Mouse (Mus musculus) right cerebral cortex, adult 2 months (tissue): ENCODE data around the gene Pard6a.
A peak's percentile ranks its signal among the peaks of the same experiment; 100 is the strongest.

ENCODE experiments used
- DNase-seq, 2 experiments: peaks; one replicate each; pipeline ENCODE4 v3.0.0; 2021 to 2022; ENCODE audit warnings: low spot score in 2 of 2

Pard6a gene

DNA sequence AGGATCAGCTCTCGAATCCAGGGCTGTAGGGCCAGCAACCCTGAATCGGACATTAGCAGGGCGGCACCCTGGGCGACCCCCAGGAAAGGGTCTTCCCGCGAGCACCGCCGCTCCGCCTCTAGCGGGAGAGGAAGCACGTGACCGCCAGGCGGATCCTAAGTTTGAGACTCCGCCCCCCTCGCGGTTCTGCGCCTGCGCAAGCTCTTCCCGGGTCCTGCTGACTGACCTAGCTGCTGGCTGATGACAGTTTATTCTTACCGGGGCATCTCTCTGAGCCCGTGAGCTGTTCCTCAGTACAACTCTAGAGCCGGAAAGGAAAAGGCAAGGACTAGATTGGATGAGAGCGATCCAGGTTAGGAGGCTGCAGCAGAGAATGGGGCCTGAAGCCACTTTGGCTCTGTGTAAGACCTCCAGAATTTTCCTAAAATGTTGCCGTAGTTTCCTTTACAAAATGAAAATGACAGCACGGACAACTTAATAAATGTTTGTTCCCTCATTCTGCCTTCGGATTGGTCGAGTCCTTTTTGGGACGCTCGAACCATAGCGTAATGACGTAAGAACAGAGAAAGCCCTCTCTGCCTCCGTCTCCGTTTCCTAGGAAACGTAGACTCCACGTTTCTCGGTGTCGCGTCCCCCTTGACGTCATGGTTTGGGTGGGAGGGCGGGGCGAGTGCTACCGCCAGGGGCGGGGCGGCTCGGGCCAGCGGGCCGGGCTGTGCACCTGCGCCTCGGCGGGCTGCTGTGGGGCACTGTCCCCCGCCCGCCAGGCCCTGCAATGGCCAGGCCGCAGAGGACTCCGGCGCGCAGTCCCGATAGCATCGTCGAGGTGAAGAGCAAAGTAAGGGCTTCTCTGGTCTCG is at the start of gene Pard6a, which contains the start of gene Acd:
TSS of gene Pard6a (plus strand) at position 183 of the 859 bp plus-strand sequence.
TSS of gene Acd (minus strand) at position 137 of the 859 bp plus-strand sequence.
- DNase-seq: peak; percentile 94 to 98

DNA sequence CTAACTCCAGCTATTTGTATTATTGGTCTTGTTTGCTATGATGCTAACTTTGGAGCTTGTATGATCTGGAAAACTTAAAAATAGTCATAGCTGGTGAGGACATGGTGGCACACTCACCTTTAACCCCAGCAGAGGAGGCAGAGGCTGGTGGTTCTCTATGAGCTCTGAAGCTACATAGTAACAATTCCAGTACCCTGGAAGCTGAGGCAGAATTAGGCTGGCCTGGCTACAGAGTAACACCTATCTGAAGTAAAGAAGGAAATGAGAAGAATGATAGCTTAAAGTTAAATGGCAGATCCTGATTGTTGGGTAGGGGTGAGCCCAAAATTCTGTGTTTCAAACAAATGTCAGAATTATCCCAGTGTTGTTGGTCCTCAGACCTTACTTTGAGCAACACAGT is 43.3 kb upstream of the Pard6a start:
- DNase-seq: no peak

DNA sequence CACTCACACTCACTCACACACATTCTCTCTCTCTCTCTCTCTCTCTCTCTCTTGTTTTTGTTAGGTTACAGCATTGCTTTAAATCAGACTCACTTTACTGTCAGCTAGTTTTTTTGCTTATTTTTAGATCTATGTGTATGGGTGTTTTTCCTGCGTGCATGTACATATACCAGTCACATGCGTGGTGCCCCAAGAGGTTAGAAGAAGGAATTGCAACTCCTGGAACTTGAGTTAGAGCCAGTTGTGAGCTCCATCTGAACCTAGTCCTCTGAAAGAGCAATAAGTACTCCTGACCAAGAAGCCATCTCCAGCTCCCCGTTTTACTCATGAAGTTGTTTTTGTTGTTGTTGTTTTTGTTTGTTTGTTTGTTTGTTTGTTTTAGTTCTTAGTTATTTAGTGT is 39.8 kb upstream of the Pard6a start:
- DNase-seq: no peak

DNA sequence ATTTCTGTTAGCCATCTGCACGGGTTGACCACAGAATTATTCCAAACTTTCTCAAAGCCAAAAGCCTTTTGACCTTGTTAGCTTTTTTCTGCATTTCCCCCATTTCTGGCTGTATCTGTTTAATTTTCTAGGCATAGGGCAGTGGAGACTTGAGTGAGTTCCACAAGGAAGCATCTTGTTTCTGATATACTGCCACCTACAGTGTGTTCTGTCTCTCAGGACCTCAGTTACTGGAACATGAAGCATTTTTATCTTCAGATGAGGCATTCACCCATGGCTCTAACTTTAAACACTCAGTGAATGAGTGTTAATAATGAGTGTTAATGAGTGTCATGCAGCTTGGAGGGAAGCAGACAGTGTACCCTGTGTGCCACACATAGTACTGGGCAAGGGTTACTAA is 23.1 kb upstream of the Pard6a start:
- DNase-seq: no peak

DNA sequence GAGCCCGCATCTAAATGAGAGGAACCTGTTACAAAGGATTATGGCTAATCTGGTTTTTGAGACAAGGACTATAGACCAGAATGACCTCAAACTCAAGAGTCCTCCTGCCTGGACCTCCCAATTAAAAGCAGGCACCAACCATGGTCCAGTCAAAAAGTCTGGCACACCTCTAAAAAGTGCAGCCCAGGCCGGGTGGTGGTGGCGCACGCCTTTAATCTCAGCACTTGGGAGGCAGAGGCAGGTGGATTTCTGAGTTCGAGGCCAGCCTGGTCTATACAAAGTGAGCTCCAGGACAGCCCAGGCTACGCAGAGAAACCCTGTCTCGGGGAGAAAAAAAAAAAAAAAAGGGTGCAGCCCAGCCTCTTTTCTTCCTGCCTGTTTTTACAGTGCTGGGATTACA is 15.6 kb upstream of the Pard6a start:
- DNase-seq: no peak

DNA sequence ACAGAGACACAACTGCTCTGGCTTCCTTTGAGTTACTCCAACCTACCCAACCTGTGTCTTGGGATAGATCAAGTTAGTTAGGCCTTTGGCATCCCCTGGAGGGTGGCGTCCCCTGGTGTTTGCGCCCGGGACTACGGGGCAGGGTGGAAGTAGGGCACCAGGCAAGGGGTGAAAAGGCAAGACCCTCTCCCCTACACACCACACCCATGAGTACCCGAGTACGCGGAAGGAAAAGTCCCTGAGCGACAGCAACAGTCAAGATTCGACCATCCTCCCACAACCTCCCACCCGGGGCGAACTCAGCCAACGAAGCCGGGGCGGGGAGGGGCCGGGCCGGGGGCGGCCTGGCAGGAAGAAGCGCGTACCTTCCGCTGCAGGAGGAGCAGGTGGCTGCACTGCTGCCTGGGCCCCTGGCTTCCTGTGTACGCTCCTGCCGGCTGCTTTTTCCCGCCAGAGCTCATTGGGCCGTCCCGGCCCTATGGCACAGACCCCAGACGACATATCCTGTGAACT is 15.1 kb upstream of the Pard6a start, which contains the start of gene Carmil2:
TSS of gene Carmil2 (plus strand) at position 479 of the 513 bp plus-strand sequence.
- DNase-seq: no peak

DNA sequence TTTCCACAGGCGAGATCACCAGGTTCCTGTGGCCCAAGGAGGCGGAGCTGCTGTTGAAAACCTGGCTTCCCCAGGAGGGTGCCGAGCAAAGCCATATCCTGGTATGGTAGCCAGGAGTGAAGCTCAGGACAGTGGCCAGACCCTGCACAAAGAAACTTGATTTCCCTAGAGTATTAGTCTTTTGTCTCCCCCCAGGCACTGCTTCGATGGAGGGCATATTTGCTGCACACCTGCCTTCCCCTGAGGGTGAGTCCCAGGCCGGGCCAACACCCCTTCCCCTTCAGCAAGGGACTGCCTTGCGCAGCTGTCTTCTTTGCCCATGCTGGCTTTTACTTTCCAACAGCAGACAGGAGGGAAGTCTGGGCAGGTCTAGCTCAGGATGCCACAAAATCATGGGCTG is 14.4 kb upstream of the Pard6a start:
- no peak for DNase-seq

DNA sequence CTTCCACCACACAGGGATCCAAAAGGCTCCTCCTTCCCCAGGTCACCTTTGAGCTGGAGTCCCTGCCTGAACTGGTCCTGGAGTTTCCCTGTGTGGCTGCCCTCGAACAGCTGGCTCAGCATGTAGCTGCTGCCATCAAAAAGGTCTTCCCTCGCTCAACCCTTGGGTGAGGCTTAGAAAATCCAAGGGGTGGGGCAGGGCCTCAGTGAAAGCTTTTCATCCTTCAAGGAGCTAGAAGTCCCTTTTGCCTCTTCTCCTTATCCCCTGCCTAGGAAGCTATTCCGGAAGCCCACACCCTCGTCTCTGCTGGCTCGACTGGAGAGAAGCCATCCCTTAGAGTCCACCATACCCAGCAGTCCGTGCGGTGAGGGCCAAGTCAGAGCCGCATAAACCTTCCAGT is 13.4 kb upstream of the Pard6a start:
- no peak for DNase-seq

DNA sequence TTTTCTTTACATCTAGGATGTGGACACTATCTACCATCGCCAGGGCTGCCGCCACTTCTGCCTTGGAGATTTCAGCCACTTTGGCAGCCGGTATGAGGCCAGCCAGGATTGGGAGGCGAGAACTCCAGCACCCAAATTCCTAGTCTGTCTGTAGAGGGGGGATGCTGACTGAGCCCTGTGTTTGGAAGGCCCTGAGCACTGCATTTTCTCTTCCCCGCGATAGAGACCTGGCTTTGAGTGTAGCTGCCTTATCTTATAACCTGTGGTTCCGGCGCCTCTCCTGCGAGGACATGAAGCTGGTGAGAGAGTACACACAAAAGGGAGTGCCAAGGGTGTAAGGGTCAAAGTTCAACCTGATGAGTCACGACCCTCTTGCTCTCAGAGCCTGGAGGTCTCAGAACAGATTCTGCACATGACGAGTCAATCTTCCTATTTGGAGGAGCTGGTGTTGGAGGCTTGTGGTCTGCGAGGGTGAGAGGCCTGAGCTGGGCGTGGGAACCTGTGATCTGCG is 12.7 kb upstream of the Pard6a start:
- DNase-seq: no peak

DNA sequence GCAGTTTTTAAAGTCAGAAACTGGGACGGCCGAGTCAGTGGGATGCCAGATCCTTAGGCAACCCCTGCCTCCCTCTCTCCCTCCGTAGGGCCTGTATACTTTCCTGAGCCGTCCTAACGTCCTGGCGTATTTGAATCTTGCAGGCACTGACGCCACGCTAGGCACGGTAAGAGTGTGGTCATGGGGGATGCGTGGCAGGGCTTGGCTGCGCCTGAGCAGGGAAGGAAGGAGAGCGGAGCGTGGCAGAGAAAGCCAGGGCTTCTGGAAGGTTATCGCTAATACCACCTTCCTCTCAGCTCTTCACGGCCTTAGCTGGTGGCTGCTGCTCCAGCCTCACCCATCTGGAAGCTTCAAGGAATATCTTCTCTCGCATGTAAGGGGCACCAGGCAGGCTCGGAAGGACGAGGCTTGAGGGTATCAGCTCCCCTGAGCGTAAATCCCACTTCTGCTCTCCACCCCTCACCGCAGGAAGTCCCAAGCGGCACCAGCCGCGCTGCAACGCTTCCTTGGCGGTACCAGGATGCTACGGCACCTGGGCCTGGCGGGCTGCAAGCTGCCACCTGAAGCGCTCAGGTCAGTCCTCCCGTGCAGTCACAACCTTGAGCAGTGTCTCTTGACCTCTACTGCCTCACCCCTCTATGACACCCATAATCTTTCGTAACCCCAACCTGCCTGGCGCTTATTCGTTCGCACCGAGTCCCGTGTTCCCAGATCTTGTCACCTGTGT is 11.5 kb upstream of the Pard6a start:
- no peak for DNase-seq

DNA sequence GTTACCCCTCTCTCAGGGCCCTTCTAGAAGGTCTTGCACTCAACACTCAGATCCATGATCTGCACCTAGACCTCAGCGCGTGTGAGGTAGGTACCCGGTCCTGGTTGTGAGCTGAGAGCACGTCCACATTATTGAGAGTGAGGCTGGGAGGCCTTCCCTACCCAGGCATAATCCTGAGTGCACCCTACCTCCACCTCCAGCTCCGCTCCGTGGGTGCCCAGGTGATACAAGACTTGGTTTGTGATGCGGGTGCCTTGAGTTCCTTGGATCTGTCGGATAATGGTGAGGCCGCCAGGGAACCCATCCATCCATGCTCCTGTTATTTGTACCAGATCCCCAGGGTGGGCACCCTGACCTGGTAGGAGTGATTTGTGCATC is 11.0 kb upstream of the Pard6a start:
- no peak for DNase-seq

DNA sequence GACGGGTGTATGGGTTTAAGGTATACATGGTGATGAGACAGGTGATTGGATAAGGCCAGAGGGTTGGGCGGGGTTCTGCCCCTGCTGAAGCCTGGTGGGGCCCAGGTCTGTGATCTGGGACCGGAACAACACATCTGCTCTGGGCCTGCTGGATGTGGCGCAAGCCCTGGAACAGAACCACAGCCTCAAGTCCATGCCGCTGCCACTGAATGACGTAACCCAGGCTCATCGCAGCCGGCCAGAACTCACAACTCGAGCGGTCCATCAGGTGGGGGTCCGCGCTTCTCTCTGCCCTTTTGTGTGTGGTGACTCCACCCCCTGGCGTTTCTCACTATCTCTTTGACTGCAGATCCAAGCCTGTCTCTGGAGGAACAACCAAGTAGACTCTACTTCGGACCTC is 10.0 kb upstream of the Pard6a start:
- no peak for DNase-seq

DNA sequence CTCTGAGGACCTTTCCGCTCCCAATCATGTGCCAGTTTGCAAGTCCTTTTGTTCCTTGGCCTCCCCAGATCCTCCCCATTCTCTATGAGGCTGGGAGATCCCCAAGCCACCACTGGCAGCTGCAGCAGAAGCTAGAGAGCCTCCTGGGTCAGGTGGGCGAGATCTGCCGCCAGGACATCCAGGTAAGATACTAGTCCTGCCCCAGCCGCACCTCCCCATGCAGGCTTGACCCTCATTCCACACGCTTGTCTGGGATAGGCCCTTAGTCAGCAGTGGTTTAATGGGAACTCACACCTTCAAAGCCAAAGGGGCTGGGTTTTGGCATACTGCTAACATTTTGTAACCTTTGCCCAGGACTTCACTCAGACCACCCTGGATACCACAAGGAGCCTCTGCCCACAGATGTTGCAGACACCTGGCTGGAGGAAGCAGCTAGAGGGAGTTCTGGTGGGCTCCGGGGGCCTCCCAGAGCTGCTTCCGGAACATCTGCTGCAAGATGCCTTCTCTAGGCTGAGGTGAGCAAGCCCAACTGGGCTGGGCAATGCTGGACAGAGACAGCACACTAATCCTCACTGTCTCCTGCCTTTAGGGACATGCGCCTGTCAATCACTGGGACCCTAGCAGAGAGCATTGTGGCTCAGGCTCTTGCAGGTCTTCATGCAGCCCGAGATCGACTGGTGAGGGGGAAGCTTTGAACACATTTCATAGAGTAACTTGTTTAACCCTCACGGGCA is 8.3 kb upstream of the Pard6a start:
- DNase-seq: no peak

DNA sequence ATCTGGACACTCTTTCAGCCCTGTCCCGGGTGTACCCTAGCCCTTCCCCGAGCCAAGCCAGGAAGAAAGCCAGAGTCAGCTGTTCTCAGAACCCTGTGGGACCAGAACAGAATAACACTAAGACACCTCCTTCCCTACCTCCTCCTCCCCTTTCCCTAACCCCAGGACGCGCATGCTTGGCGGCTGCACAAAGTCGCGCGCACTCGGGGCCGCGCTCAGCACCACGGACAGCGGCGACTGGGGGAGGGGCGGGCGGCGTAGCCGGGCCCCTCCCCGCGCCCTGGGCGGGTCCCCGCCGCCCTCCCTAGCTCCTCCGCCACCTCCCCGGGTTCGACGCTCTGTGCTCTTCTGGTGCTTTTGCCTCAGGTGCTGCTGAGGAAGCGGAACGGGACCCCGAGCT is 7.3 kb upstream of the Pard6a start:
- peak; percentile 76 to 84 for DNase-seq

DNA sequence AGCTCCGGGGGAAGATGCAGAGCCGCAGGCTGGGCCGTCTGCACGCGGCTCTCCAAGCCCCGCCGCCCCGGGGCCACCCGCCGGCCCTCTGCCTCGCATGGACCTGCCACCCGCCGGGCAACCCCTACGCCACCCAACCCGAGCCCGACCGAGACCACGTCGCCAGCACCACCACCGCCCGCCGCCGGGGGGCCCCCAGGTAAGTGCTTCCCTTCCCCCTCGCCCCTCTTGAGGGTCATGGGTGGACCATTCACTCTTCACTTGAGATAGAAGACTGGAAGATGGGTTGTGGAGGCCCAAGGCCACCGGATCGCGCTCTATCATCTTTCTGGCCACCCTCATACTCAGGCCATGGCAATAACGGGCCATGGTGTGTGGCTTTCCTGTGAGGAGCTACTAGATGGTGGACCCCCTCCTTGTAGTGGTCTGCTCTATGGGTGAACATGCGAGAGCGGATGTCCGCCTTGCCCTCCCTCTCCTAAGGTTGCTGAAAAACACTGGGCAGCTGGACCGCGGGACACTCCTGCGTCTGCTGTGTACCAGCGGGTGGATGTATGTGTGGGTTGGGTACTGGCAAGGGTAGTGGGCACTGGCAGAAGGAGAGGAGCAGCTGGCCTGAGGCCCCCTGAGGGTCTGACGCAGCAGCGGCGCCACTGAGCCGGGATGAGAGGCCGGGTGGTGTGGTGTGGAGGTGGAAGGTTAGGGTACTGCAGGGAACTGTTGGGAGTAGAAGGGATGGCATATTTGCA is 6.7 kb upstream of the Pard6a start:
- peak; percentile 46 to 54 for DNase-seq

DNA sequence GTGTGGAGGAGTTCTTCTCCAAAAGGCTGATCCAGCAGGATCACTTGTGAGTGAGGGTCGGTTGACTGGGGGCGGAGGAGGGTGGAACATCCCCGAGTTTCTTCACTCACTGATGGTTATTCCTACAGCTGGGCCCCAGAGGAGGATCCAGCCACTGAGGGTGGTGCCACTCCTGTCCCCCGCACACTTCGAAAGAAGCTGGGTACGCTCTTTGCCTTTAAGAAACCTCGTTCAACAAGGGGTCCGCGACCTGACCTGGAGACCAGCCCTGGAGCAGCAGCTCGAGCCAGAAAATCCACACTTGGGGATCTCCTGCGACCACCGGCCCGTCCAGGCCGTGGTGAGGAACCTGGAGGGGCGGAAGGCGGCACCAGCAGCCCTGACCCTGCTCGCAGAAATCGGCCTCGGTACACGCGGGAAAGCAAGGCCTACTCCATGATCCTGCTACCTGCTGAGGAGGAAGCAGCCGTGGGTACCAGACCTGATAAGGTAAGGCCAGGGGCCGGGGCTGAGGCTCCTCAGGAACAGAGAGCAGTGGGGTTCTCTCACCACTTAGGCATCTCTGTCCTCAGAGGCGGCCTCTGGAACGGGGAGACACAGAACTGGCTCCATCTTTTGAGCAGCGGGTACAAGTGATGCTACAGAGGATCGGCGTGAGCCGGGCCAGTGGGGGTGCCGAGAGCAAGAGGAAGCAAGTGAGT is 5.7 kb upstream of the Pard6a start:
- DNase-seq: no peak

DNA sequence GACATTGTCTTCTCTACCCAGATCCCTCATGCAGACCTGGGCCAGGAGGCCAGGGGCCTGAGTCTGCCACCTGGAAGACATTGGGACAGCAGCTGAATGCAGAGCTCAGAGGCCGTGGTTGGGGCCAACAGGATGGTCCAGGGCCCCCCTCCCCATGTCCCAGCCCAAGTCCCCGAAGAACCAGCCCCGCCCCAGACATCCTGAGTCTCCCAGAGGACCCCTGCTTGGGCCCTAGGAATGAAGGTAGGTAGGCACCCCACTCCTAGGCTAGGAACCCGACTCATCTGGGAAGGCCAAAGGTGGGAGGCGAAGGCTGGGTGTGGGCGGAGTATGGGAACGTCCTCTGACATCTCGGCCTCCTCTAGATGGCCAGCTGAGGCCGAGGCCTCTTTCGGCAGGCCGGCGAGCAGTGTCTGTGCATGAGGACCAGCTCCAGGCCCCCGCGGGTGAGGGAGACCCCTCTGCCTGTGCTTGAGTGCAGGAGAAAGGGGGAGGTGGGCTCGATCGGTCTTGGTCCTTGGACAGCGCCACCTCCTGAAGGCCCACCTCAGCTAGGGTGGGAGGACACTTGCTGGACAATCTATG is 3.7 kb upstream of the Pard6a start:
- no peak for DNase-seq

DNA sequence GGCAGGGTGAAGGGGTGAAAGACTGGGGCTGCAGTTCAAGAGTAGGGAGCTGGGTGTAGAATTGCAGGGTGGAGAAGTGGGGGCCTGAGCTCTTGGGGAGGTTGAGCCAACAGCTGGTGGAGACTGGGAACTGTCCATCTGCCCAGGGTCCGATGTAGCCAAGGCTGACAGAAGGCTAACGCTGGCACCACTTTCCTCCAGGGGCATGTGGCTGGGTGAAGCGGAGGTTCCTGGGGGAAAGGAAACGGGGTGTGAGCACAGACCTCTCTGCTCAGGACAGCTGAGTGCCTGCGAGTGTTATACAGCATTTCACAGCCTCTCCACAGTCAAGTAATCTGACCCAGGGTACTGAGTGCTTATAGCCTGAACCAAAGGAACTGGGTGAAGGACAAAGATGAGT is 2.2 kb upstream of the Pard6a start:
- DNase-seq: no peak

DNA sequence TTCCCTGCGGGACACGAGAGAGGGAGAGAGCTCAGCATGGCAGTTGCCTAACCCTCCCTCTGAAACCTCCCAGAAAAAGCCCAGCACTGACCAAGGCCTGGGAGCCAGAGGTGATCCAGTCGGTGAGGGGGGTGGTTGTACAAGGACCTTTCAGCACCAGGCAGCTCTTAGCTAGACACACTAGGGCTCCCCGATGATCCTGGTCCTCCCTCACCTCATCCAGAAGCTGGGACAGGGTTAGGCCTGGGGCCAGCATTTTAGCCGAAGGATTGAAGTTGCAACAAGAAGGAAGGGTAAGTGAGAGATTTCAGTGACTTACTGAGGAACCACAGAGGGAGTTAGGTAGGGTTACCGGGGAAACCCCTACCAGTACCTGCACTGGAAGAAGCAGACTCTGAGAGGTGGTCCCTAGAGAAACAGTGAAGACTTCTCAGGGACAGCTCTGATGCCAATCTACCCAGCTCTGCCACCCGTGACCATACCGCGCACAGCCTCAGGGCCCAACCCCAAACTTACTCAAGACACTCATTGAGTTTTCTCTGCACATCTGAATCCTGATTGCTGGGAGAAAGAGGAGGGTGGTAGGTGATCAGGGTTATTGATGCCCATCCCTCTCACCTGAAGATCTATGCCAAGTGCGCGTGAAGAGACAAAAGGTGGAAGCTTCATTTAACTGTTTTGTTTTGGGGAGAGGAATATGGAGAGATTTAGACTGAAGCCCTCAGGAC is 1.3 kb upstream of the Pard6a start:
- no peak for DNase-seq
